Mouse (Mus musculus): ENCODE data around the gene AI597479. TPM values are rescaled to one million over a fixed set of nuclear protein-coding genes. Genes with fewer than 3 reads are reported as not detected.

AI597479 gene
- polyA plus RNA-seq, 1 experiment from 2014 or later = 56.7 TPM

GRCm38 (mm10) chr1:43137334-43137733 is 38.8 kb downstream of the AI597479 start:
- 67% methylated on average over 5 of the region's 5 CpGs for WGBS
- H3K9ac ChIP-seq (replicated peaks; ENCODE audit: low read depth, low read length) = no peak overlapping the region
- H3K27me3 ChIP-seq (replicated peaks; ENCODE audit: control insufficient read depth, insufficient read depth, low read length) = no peaks in the 10 kb centered on the region
- no peak overlapping the region for H3K4me3 ChIP-seq (replicated peaks; ENCODE audit: low read length)
- H3K4me2 ChIP-seq (ENCODE audit: low read length) = no peak overlapping the region
- peaks cover 15% of the 10 kb centered on the region for H3K4me1 ChIP-seq (replicated peaks; ENCODE audit: control insufficient read depth, insufficient read depth, low read length)
- peak; percentile 80 for ATAC-seq
- H3K36me3 ChIP-seq (ENCODE audit: control insufficient read depth, insufficient read depth) = no peaks in the 10 kb centered on the region
- peak overlapping the region; percentile 91 for H3K27ac ChIP-seq (ENCODE audit: low read length)
- H3K9me3 ChIP-seq (ENCODE audit: control insufficient read depth, low read length) = no peaks in the 10 kb centered on the region

- WGBS = 79% methylated on average over 15 of the region's 15 CpGs
Observed at GRCm38 (mm10) chr1:43138268-43138812, 39.8 kb downstream of the AI597479 start.

GRCm38 (mm10) chr1:43139587-43140266 is 41.2 kb downstream of the AI597479 start:
- Histone ChIP-seq H3K4me3 (replicated peaks; ENCODE audit: low read length) (no peak overlapping the region), H3K27me3 (replicated peaks; ENCODE audit: control insufficient read depth, insufficient read depth, low read length) (no peaks in the 10 kb centered on the region), H3K36me3 (ENCODE audit: control insufficient read depth, insufficient read depth) (no peaks in the 10 kb centered on the region), H3K4me1 (replicated peaks; ENCODE audit: control insufficient read depth, insufficient read depth, low read length) (peaks cover 24% of the 10 kb centered on the region), H3K27ac (ENCODE audit: low read length) (no peak overlapping the region), H3K9ac (replicated peaks; ENCODE audit: low read depth, low read length) (no peak overlapping the region), H3K4me2 (ENCODE audit: low read length) (no peak overlapping the region), H3K9me3 (ENCODE audit: control insufficient read depth, low read length) (no peaks in the 10 kb centered on the region)
- ATAC-seq = peak; percentile 54
- 52% methylated on average over 8 of the region's 8 CpGs for WGBS

More at GRCm38 (mm10) chr1:43138268-43138812, 39.8 kb downstream of the AI597479 start:
- no peak for ATAC-seq
- peak overlapping the region; percentile 68; the same call in 1 of the 2 replicates for H3K27ac ChIP-seq (ENCODE audit: low read length)
- H3K9me3 ChIP-seq (ENCODE audit: control insufficient read depth, low read length) = no peaks in the 10 kb centered on the region
- H3K4me1 ChIP-seq (replicated peaks; ENCODE audit: control insufficient read depth, insufficient read depth, low read length) = peaks cover 21% of the 10 kb centered on the region
- H3K4me2 ChIP-seq (ENCODE audit: low read length) = no peak overlapping the region
- no peaks in the 10 kb centered on the region for H3K27me3 ChIP-seq (replicated peaks; ENCODE audit: control insufficient read depth, insufficient read depth, low read length)
- H3K9ac ChIP-seq (replicated peaks; ENCODE audit: low read depth, low read length) = no peak overlapping the region
- H3K36me3 ChIP-seq (ENCODE audit: control insufficient read depth, insufficient read depth) = no peaks in the 10 kb centered on the region
- no peak overlapping the region for H3K4me3 ChIP-seq (replicated peaks; ENCODE audit: low read length)

GRCm38 (mm10) chr1:43141555-43141961 is 43.0 kb downstream of the AI597479 start:
- WGBS = 57% methylated on average over 11 of the region's 11 CpGs
- no peak overlapping the region for H3K4me2 ChIP-seq (ENCODE audit: low read length)
- no peak overlapping the region for H3K4me3 ChIP-seq (replicated peaks; ENCODE audit: low read length)
- no peaks in the 10 kb centered on the region for H3K9me3 ChIP-seq (ENCODE audit: control insufficient read depth, low read length)
- H3K27ac ChIP-seq (ENCODE audit: low read length) = no peak overlapping the region
- H3K36me3 ChIP-seq (ENCODE audit: control insufficient read depth, insufficient read depth) = no peaks in the 10 kb centered on the region
- H3K27me3 ChIP-seq (replicated peaks; ENCODE audit: control insufficient read depth, insufficient read depth, low read length) = no peaks in the 10 kb centered on the region
- ATAC-seq = no peak
- no peak overlapping the region for H3K9ac ChIP-seq (replicated peaks; ENCODE audit: low read depth, low read length)
- peaks cover 19% of the 10 kb centered on the region for H3K4me1 ChIP-seq (replicated peaks; ENCODE audit: control insufficient read depth, insufficient read depth, low read length)

GRCm38 (mm10) chr1:43142849-43143248 is 44.3 kb downstream of the AI597479 start:
- H3K4me2 ChIP-seq (ENCODE audit: low read length) = no peak overlapping the region
- H3K9ac ChIP-seq (replicated peaks; ENCODE audit: low read depth, low read length) = no peak overlapping the region
- 0 out of 2 replicates have a peak, but pooled peaks have one; percentile 13 for ATAC-seq
- no peak overlapping the region; the same call in 1 of the 2 replicates for H3K27ac ChIP-seq (ENCODE audit: low read length)
- H3K9me3 ChIP-seq (ENCODE audit: control insufficient read depth, low read length) = no peaks in the 10 kb centered on the region
- no peaks in the 10 kb centered on the region for H3K27me3 ChIP-seq (replicated peaks; ENCODE audit: control insufficient read depth, insufficient read depth, low read length)
- WGBS = 30% methylated on average over 6 of the region's 6 CpGs
- H3K36me3 ChIP-seq (ENCODE audit: control insufficient read depth, insufficient read depth) = no peaks in the 10 kb centered on the region
- H3K4me1 ChIP-seq (replicated peaks; ENCODE audit: control insufficient read depth, insufficient read depth, low read length) = peaks cover 14% of the 10 kb centered on the region
- no peak overlapping the region for H3K4me3 ChIP-seq (replicated peaks; ENCODE audit: low read length)

GRCm38 (mm10) chr1:43143284-43143683 is 44.8 kb downstream of the AI597479 start:
- WGBS = 69% methylated on average over 4 of the region's 4 CpGs
- H3K4me1 ChIP-seq (replicated peaks; ENCODE audit: control insufficient read depth, insufficient read depth, low read length) = peaks cover 14% of the 10 kb centered on the region

GRCm38 (mm10) chr1:43143791-43144190 is 45.3 kb downstream of the AI597479 start:
- Histone ChIP-seq H3K4me2 (ENCODE audit: low read length) (no peak overlapping the region), H3K4me3 (replicated peaks; ENCODE audit: low read length) (no peak overlapping the region), H3K27ac (ENCODE audit: low read length) (no peak overlapping the region), H3K9me3 (ENCODE audit: control insufficient read depth, low read length) (no peaks in the 10 kb centered on the region), H3K36me3 (ENCODE audit: control insufficient read depth, insufficient read depth) (no peaks in the 10 kb centered on the region), H3K9ac (replicated peaks; ENCODE audit: low read depth, low read length) (no peak overlapping the region), H3K27me3 (replicated peaks; ENCODE audit: control insufficient read depth, insufficient read depth, low read length) (no peaks in the 10 kb centered on the region), H3K4me1 (replicated peaks; ENCODE audit: control insufficient read depth, insufficient read depth, low read length) (peaks cover 14% of the 10 kb centered on the region)
- 92% methylated on average over 4 of the region's 4 CpGs for WGBS
- no peak for ATAC-seq

More at GRCm38 (mm10) chr1:43143284-43143683, 44.8 kb downstream of the AI597479 start:
- H3K4me3 ChIP-seq (replicated peaks; ENCODE audit: low read length) = no peak overlapping the region
- H3K9ac ChIP-seq (replicated peaks; ENCODE audit: low read depth, low read length) = no peak overlapping the region
- no peak overlapping the region for H3K4me2 ChIP-seq (ENCODE audit: low read length)
- H3K27ac ChIP-seq (ENCODE audit: low read length) = no peak overlapping the region; the same call in 1 of the 2 replicates
- no peaks in the 10 kb centered on the region for H3K36me3 ChIP-seq (ENCODE audit: control insufficient read depth, insufficient read depth)
- no peak; the same call in 1 of the 2 replicates for ATAC-seq
- H3K27me3 ChIP-seq (replicated peaks; ENCODE audit: control insufficient read depth, insufficient read depth, low read length) = no peaks in the 10 kb centered on the region
- no peaks in the 10 kb centered on the region for H3K9me3 ChIP-seq (ENCODE audit: control insufficient read depth, low read length)

- H3K36me3 ChIP-seq (ENCODE audit: control insufficient read depth, insufficient read depth) = no peaks in the 10 kb centered on the region
Observed at GRCm38 (mm10) chr1:43144338-43144906, 45.9 kb downstream of the AI597479 start.

GRCm38 (mm10) chr1:43145388-43145787 is 46.9 kb downstream of the AI597479 start:
- H3K9ac ChIP-seq (replicated peaks; ENCODE audit: low read depth, low read length) = no peak overlapping the region
- no peak overlapping the region for H3K4me3 ChIP-seq (replicated peaks; ENCODE audit: low read length)
- H3K27me3 ChIP-seq (replicated peaks; ENCODE audit: control insufficient read depth, insufficient read depth, low read length) = no peaks in the 10 kb centered on the region
- H3K4me1 ChIP-seq (replicated peaks; ENCODE audit: control insufficient read depth, insufficient read depth, low read length) = peaks cover 14% of the 10 kb centered on the region
- H3K4me2 ChIP-seq (ENCODE audit: low read length) = no peak overlapping the region
- H3K9me3 ChIP-seq (ENCODE audit: control insufficient read depth, low read length) = no peaks in the 10 kb centered on the region
- no peak for ATAC-seq
- H3K27ac ChIP-seq (ENCODE audit: low read length) = no peak overlapping the region
- 97% methylated on average over 6 of the region's 6 CpGs for WGBS
- no peaks in the 10 kb centered on the region for H3K36me3 ChIP-seq (ENCODE audit: control insufficient read depth, insufficient read depth)

More at GRCm38 (mm10) chr1:43144338-43144906, 45.9 kb downstream of the AI597479 start:
- no peak overlapping the region for H3K27ac ChIP-seq (ENCODE audit: low read length)
- 83% methylated on average over 8 of the region's 8 CpGs for WGBS
- H3K27me3 ChIP-seq (replicated peaks; ENCODE audit: control insufficient read depth, insufficient read depth, low read length) = no peaks in the 10 kb centered on the region
- H3K4me1 ChIP-seq (replicated peaks; ENCODE audit: control insufficient read depth, insufficient read depth, low read length) = peaks cover 14% of the 10 kb centered on the region
- H3K9me3 ChIP-seq (ENCODE audit: control insufficient read depth, low read length) = no peaks in the 10 kb centered on the region
- ATAC-seq = no peak
- no peak overlapping the region for H3K4me3 ChIP-seq (replicated peaks; ENCODE audit: low read length)
- H3K4me2 ChIP-seq (ENCODE audit: low read length) = no peak overlapping the region
- H3K9ac ChIP-seq (replicated peaks; ENCODE audit: low read depth, low read length) = no peak overlapping the region

All from forebrain, embryonic 16.5 days (tissue).